11 mouse cellular contexts compared by ENCODE assay signal in genomic region chr11:61024996-61025395, GRCm38 (mm10). TPM values are rescaled to one million over a fixed set of nuclear protein-coding genes. Genes with fewer than 3 reads are reported as not detected.
DNase-seq lines count a peak whose midpoint lies in the region; ATAC-seq and TF ChIP-seq lines count a peak whose summit lies in the region.
"Had no signal": no experiment of that assay in that cellular context is flagged by ENCODE, and none has a peak within 500 bp of the region (broad histone marks: within the 10 kb centered on the region; RNA-seq: fewer than 3 reads in every experiment).

No protein-coding gene starts in this region.

- H3K9ac ChIP-seq in midbrain, embryonic 13.5 days (replicated peaks): no peak overlapping the region
- no peak overlapping the region for H3K9ac ChIP-seq in midbrain, embryonic 11.5 days (ENCODE audit: low read length)
- H3K9ac ChIP-seq in hindbrain, embryonic 12.5 days: no peak overlapping the region
- no peak overlapping the region for H3K9ac ChIP-seq in kidney, embryonic 14.5 days (ENCODE audit: low read depth, low read length)
- H3K9ac ChIP-seq: forebrain, embryonic 15.5 days; limb, embryonic 13.5 days had no signal

- H3K4me1 ChIP-seq in midbrain, embryonic 13.5 days (replicated peaks): peaks cover 44% of the 10 kb centered on the region
- no peaks in the 10 kb centered on the region; the same call in 1 of the 2 replicates for H3K4me1 ChIP-seq in midbrain, embryonic 11.5 days (ENCODE audit: control insufficient read depth, insufficient read depth, low read length)
- H3K4me1 ChIP-seq in hindbrain, embryonic 12.5 days: peaks cover 53% of the 10 kb centered on the region
- H3K4me1 ChIP-seq in olfactory bulb, adult 2 months (ENCODE audit: control insufficient read depth, insufficient read depth, low read length): peaks cover 53% of the 10 kb centered on the region
- H3K4me1 ChIP-seq in kidney, embryonic 14.5 days (ENCODE audit: control insufficient read depth, insufficient read depth, low read length): peaks cover 10% of the 10 kb centered on the region; the same call in 1 of the 2 replicates

- no peaks in the 10 kb centered on the region for H3K9me3 ChIP-seq in midbrain, embryonic 13.5 days
- no peaks in the 10 kb centered on the region for H3K9me3 ChIP-seq in midbrain, embryonic 11.5 days (ENCODE audit: control insufficient read depth, low read length)
- H3K9me3 ChIP-seq in hindbrain, embryonic 12.5 days (replicated peaks): no peaks in the 10 kb centered on the region
- no peaks in the 10 kb centered on the region for H3K9me3 ChIP-seq in kidney, embryonic 14.5 days (ENCODE audit: control insufficient read depth, low read length)
- H3K9me3 ChIP-seq: forebrain, embryonic 15.5 days; limb, embryonic 13.5 days had no signal

- TF ChIP-seq CTCF in olfactory bulb, adult 2 months (IDR thresholded peaks at IDR 0.05; ENCODE audit: insufficient read depth, low read depth, low read length): no peak

- peak; percentile 68 for ATAC-seq in midbrain, embryonic 13.5 days
- no peak for ATAC-seq in midbrain, embryonic 11.5 days (ENCODE audit: low FRiP score)
- peak; percentile 65 for ATAC-seq in hindbrain, embryonic 12.5 days (ENCODE audit: low FRiP score)
- ATAC-seq in kidney, embryonic 14.5 days (ENCODE audit: low FRiP score, low TSS enrichment): no peak
- ATAC-seq: forebrain, embryonic 15.5 days had no signal

- no peak overlapping the region for H3K4me2 ChIP-seq in midbrain, embryonic 13.5 days (replicated peaks)
- no peak overlapping the region for H3K4me2 ChIP-seq in midbrain, embryonic 11.5 days
- peak overlapping the region; percentile 3; the same call in 1 of the 2 replicates for H3K4me2 ChIP-seq in hindbrain, embryonic 12.5 days (replicated peaks)
- no peak overlapping the region for H3K4me2 ChIP-seq in kidney, embryonic 14.5 days (replicated peaks; ENCODE audit: low read depth, low read length)
- H3K4me2 ChIP-seq: forebrain, embryonic 15.5 days; limb, embryonic 13.5 days had no signal

- H3K36me3 ChIP-seq in midbrain, embryonic 13.5 days: no peaks in the 10 kb centered on the region
- H3K36me3 ChIP-seq in midbrain, embryonic 11.5 days (ENCODE audit: control insufficient read depth, insufficient read depth, low read length): no peaks in the 10 kb centered on the region
- no peaks in the 10 kb centered on the region for H3K36me3 ChIP-seq in hindbrain, embryonic 12.5 days
- H3K36me3 ChIP-seq in kidney, embryonic 14.5 days (ENCODE audit: control insufficient read depth, insufficient read depth, low read length): no peaks in the 10 kb centered on the region
- H3K36me3 ChIP-seq: forebrain, embryonic 15.5 days; limb, embryonic 13.5 days had no signal

- no peak for TF ChIP-seq POLR2A in olfactory bulb, adult 2 months (IDR thresholded peaks at IDR 0.05; ENCODE audit: insufficient read depth, low read depth, low read length)

- H3K27me3 ChIP-seq in midbrain, embryonic 13.5 days: peaks cover 52% of the 10 kb centered on the region
- H3K27me3 ChIP-seq in midbrain, embryonic 11.5 days (ENCODE audit: control insufficient read depth, insufficient read depth, low read length): peaks cover 45% of the 10 kb centered on the region
- peaks cover 56% of the 10 kb centered on the region for H3K27me3 ChIP-seq in hindbrain, embryonic 12.5 days
- H3K27me3 ChIP-seq in kidney, embryonic 14.5 days (ENCODE audit: control insufficient read depth, insufficient read depth, low read length): peaks cover 55% of the 10 kb centered on the region

- no peak for DNase-seq in midbrain, embryonic 11.5 days (ENCODE audit: low spot score, missing footprints)
- DNase-seq in cerebellum, postnatal 10 days: peak; percentile 88 to 93
- no peak for DNase-seq in kidney, adult 18-20 months
- DNase-seq in adrenal gland, adult 18-20 months (ENCODE audit: low spot score in 2 of 2): no peak
- DNase-seq: lung, postnatal 36 days had no signal

- WGBS in midbrain, embryonic 13.5 days: 46% methylated on average over 6 of the region's 6 CpGs
- WGBS in midbrain, embryonic 11.5 days: 64% methylated on average over 6 of the region's 6 CpGs
- WGBS in hindbrain, embryonic 12.5 days: 53% methylated on average over 6 of the region's 6 CpGs
- 66% methylated on average over 6 of the region's 6 CpGs for WGBS in olfactory bulb, adult 2 months
- 61% methylated on average over 6 of the region's 6 CpGs for WGBS in kidney, embryonic 14.5 days

- H3K27ac ChIP-seq in midbrain, embryonic 13.5 days: 0 out of 2 replicates have a peak overlapping the region, but pooled peaks have one; percentile 9
- H3K27ac ChIP-seq in midbrain, embryonic 11.5 days (ENCODE audit: low read depth, low read length): no peak overlapping the region
- H3K27ac ChIP-seq in hindbrain, embryonic 12.5 days: peak overlapping the region; percentile 65
- peak overlapping the region; percentile 57 for H3K27ac ChIP-seq in olfactory bulb, adult 2 months (ENCODE audit: insufficient read depth, low read depth, low read length)
- H3K27ac ChIP-seq in kidney, embryonic 14.5 days (ENCODE audit: low read depth, low read length): no peak overlapping the region
- H3K27ac ChIP-seq: forebrain, embryonic 15.5 days; limb, embryonic 13.5 days had no signal

- no peak overlapping the region for H3K4me3 ChIP-seq in midbrain, embryonic 13.5 days (replicated peaks)
- H3K4me3 ChIP-seq in midbrain, embryonic 11.5 days (ENCODE audit: low read depth, low read length): no peak overlapping the region
- no peak overlapping the region for H3K4me3 ChIP-seq in hindbrain, embryonic 12.5 days
- peak overlapping the region; percentile 10; the same call in 1 of the 2 replicates for H3K4me3 ChIP-seq in olfactory bulb, adult 2 months (ENCODE audit: insufficient read depth, low read depth, low read length)
- no peak overlapping the region for H3K4me3 ChIP-seq in kidney, embryonic 14.5 days (ENCODE audit: low read length)
- H3K4me3 ChIP-seq: forebrain, embryonic 15.5 days; limb, embryonic 13.5 days had no signal

RNA-seq across cellular contexts. Expression of gene Kcnj12, which starts 2.6 kb away (rescaled TPM):
- polyA plus RNA-seq in midbrain, embryonic 13.5 days (2015; fragmentation: Nextera tagmentation; extraction: Ambion mirVana): 0.64 and 1.4 TPM in 2 replicates
- polyA plus RNA-seq in midbrain, embryonic 11.5 days (2014; fragmentation: Nextera tagmentation; extraction: Ambion mirVana): 0.16 and 0.33 TPM in 2 replicates
- 2.7 and 3.2 TPM in 2 replicates for polyA plus RNA-seq in hindbrain, embryonic 12.5 days (2016; fragmentation: Nextera tagmentation; extraction: Ambion mirVana)
- not detected in 2 replicates for polyA plus RNA-seq in olfactory bulb, adult 2 months (2012; ENCODE audit: insufficient read depth, insufficient read length, low replicate concordance, missing spikeins)
- 0.32 TPM in 1 of 2 replicates, not detected in the other for polyA plus RNA-seq in kidney, embryonic 14.5 days (2014; fragmentation: Nextera tagmentation; extraction: Ambion mirVana)
- 1 to 10 TPM; 2.1 to 2.8 TPM for total RNA-seq in adrenal gland, adult 18-20 months (2021)

Comparison
In these comparisons a context has a peak if more than half of its experiments do, and no peak if none do; other contexts are left out.
1. ATAC-seq: peak in midbrain, embryonic 13.5 days (single experiment) and hindbrain, embryonic 12.5 days (single experiment); none in midbrain, embryonic 11.5 days (single experiment) and kidney, embryonic 14.5 days (single experiment).
2. H3K27ac ChIP-seq: peak in midbrain, embryonic 13.5 days (single experiment), hindbrain, embryonic 12.5 days (single experiment) and olfactory bulb, adult 2 months (single experiment); none in midbrain, embryonic 11.5 days (single experiment) and kidney, embryonic 14.5 days (single experiment).
3. DNase-seq: peak in cerebellum, postnatal 10 days (2 of 2); none in midbrain, embryonic 11.5 days (single experiment), kidney, adult 18-20 months (single experiment) and adrenal gland, adult 18-20 months (0 of 2).